Mouse (Mus musculus): ENCODE data around the gene Mymk. TPM values are rescaled to one million over a fixed set of nuclear protein-coding genes. Genes with fewer than 3 reads are reported as not detected.
A peak's percentile ranks its signal among the peaks of the same experiment; 100 is the strongest.

The Mymk gene
- polyA plus RNA-seq, 1 experiment from 2014 or later, result 0.28 TPM

- Histone ChIP-seq H3K4me3 (replicated peaks) (no peak overlapping the region), H3K27ac (peak overlapping the region; percentile 48), H3K9ac (no peak overlapping the region), H3K4me2 (no peak overlapping the region), H3K27me3 (replicated peaks) (peaks cover 13% of the 10 kb centered on the region; the same call in 1 of the 2 replicates), H3K4me1 (peaks cover 24% of the 10 kb centered on the region), H3K36me3 (no peaks in the 10 kb centered on the region), H3K9me3 (no peaks in the 10 kb centered on the region)
- ATAC-seq (ENCODE audit: insufficient read depth, low FRiP score, low read depth), result no peak
- 35% methylated on average over 2 of the region's 2 CpGs for WGBS
Observed at GRCm38 (mm10) chr2:27078312-27078711, 6.3 kb upstream of the Mymk start.

DNA sequence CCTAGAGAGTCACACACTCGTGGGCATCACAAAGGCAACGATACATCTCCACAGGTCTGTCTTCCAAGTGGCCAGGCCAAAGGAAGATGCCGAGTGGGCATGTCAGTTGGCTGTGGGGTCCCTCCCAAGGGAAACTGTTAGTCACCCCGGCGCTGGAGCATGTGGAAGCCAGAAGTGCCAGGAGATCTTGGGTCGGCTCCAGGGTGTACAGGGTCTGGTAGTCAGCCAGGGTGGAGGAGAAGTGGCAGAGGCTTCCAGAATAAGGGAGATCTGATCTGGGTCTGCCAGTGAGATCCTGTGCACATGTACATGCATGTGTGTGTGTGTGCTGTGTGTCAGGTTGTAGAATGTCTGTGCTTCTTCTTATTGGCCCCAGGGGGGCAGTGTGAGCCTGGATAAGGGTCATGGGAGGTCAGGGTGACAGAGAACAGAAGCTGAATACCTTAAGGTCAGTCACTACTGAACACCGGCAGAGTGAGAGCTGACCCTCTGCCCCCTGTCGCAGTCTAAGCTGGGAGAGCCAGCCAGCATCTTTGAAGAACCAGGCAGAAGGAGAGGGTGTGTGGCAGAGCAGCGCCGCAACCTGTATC lies 5.8 kb upstream of the Mymk start:
- no peak overlapping the region for H3K9ac ChIP-seq
- H3K4me1 ChIP-seq, result peaks cover 24% of the 10 kb centered on the region
- H3K36me3 ChIP-seq, result no peaks in the 10 kb centered on the region
- no peak overlapping the region for H3K4me2 ChIP-seq
- no peak overlapping the region; the same call in 1 of the 2 replicates for H3K27ac ChIP-seq
- no peaks in the 10 kb centered on the region for H3K9me3 ChIP-seq
- peaks cover 13% of the 10 kb centered on the region; the same call in 1 of the 2 replicates for H3K27me3 ChIP-seq (replicated peaks)
- WGBS, result 70% methylated on average over 10 of the region's 10 CpGs
- no peak overlapping the region for H3K4me3 ChIP-seq (replicated peaks)
- no peak for ATAC-seq (ENCODE audit: insufficient read depth, low FRiP score, low read depth)

DNA sequence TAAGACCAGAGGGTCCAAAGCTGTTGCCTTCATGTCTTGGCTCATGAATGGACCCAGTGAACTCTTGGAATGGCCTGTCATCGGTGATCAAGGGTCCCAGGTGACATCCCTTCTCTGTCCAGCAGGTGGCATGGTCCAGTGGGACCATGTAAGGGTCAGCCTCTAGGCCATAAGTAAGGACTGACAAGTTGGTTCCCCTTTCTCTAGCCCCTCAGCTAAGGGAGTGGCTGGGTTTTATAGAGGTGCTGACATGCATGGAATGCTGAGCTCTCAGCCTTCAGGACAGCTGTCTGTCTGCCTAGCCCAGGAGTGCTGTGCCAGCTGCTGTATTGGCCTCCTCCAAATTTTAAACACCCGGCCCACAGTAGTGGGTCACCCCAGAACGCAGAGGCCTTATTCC lies 3.5 kb upstream of the Mymk start:
- Histone ChIP-seq H3K9me3 (no peaks in the 10 kb centered on the region), H3K27me3 (replicated peaks) (peaks cover 13% of the 10 kb centered on the region; the same call in 1 of the 2 replicates), H3K27ac (no peak overlapping the region), H3K4me2 (no peak overlapping the region), H3K9ac (no peak overlapping the region), H3K36me3 (no peaks in the 10 kb centered on the region), H3K4me3 (replicated peaks) (no peak overlapping the region), H3K4me1 (peaks cover 32% of the 10 kb centered on the region)
- no peak for ATAC-seq (ENCODE audit: insufficient read depth, low FRiP score, low read depth)
- WGBS, result 66% methylated on average over 3 of the region's 3 CpGs

GRCm38 (mm10) chr2:27074804-27075203 lies 2.8 kb upstream of the Mymk start:
- no peaks in the 10 kb centered on the region for H3K9me3 ChIP-seq
- no peak overlapping the region for H3K4me3 ChIP-seq (replicated peaks)
- WGBS, result 69% methylated on average over 4 of the region's 4 CpGs
- H3K4me2 ChIP-seq, result no peak overlapping the region
- ATAC-seq (ENCODE audit: insufficient read depth, low FRiP score, low read depth), result no peak
- peaks cover 28% of the 10 kb centered on the region for H3K4me1 ChIP-seq
- H3K36me3 ChIP-seq, result no peaks in the 10 kb centered on the region
- H3K27ac ChIP-seq, result no peak overlapping the region
- peaks cover 13% of the 10 kb centered on the region; the same call in 1 of the 2 replicates for H3K27me3 ChIP-seq (replicated peaks)
- no peak overlapping the region for H3K9ac ChIP-seq

- Histone ChIP-seq H3K9ac (no peak overlapping the region), H3K4me3 (replicated peaks) (no peak overlapping the region), H3K27ac (no peak overlapping the region), H3K27me3 (replicated peaks) (peaks cover 13% of the 10 kb centered on the region; the same call in 1 of the 2 replicates), H3K9me3 (no peaks in the 10 kb centered on the region), H3K36me3 (no peaks in the 10 kb centered on the region), H3K4me2 (no peak overlapping the region), H3K4me1 (peaks cover 17% of the 10 kb centered on the region)
- no peak for ATAC-seq (ENCODE audit: insufficient read depth, low FRiP score, low read depth)
- whole genome bisulfite sequencing, result 48% methylated on average over 4 of the region's 4 CpGs
Observed at GRCm38 (mm10) chr2:27073407-27073806, 1.4 kb upstream of the Mymk start.

- Histone ChIP-seq H3K4me2 (no peak overlapping the region), H3K9me3 (no peaks in the 10 kb centered on the region), H3K36me3 (no peaks in the 10 kb centered on the region), H3K27me3 (replicated peaks) (no peaks in the 10 kb centered on the region), H3K4me1 (peaks cover 15% of the 10 kb centered on the region; the same call in 1 of the 2 replicates), H3K27ac (no peak overlapping the region; the same call in 1 of the 2 replicates), H3K4me3 (replicated peaks) (no peak overlapping the region), H3K9ac (no peak overlapping the region)
- 7% methylated on average over 4 of the region's 4 CpGs for WGBS
- peak; percentile 63 for ATAC-seq (ENCODE audit: insufficient read depth, low FRiP score, low read depth)
Observed at GRCm38 (mm10) chr2:27071137-27071536, 842 bp downstream of the Mymk start.

DNA sequence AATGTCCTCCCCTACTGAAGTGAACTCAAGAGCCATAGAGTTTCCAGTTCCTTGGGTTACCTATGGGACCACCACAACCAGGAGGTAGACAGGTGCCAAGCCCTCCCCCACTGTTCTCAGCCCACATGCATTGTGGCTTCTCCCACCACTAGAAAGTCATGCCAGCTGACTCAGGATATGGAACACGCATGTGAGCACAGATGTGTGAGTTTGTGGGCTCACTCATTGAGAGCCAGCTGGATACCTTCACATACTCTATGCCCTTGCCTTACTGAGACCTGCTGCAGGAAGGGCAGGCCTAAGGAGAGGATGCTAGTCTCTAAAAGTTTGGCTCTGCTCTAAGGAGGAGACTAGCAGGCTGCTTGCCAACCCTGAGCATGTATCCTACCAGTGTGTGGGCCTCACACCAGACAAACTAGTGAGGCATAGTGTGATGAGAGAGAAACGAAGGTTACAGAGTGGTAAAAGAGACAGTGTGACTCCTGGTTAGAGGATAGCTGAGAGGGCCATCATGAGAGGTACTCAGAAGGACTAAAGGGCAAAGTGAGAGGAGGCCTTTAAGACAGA lies 1.6 kb downstream of the Mymk start:
- no peak overlapping the region for H3K4me2 ChIP-seq
- H3K4me1 ChIP-seq, result peaks cover 15% of the 10 kb centered on the region; the same call in 1 of the 2 replicates
- H3K9ac ChIP-seq, result no peak overlapping the region
- H3K36me3 ChIP-seq, result no peaks in the 10 kb centered on the region
- no peak for ATAC-seq (ENCODE audit: insufficient read depth, low FRiP score, low read depth)
- no peaks in the 10 kb centered on the region for H3K9me3 ChIP-seq
- WGBS, result 81% methylated on average over 2 of the region's 2 CpGs
- H3K4me3 ChIP-seq (replicated peaks), result no peak overlapping the region
- no peak overlapping the region for H3K27ac ChIP-seq
- H3K27me3 ChIP-seq (replicated peaks), result no peaks in the 10 kb centered on the region

DNA sequence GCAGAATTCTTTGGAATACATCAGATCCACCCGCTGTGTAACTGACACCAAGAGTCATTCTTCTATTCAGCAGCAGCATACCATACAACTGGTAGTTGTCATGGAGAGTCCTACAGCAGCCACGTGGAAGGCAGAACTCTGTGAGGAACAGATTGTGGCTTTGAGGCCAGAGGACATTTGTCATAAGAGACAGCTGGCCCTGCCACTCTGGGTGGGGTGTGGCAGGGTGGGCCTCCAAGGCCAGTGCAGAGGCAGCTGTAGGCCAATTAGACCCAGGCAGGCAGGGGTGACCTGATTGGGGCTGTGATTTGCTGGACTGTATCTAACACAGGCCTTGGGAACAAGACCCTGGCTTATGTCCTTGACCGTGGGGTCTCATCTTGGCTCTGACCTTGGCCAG lies 2.3 kb downstream of the Mymk start:
- 0 out of 2 replicates have a peak, but pooled peaks have one; percentile 32 for ATAC-seq (ENCODE audit: insufficient read depth, low FRiP score, low read depth)
- Histone ChIP-seq H3K4me1 (0 out of 2 replicates have a peak, but pooled peaks cover 11% of the 10 kb centered on the region), H3K36me3 (no peaks in the 10 kb centered on the region), H3K9ac (no peak overlapping the region), H3K4me2 (no peak overlapping the region), H3K9me3 (no peaks in the 10 kb centered on the region), H3K27me3 (replicated peaks) (no peaks in the 10 kb centered on the region), H3K4me3 (replicated peaks) (no peak overlapping the region), H3K27ac (no peak overlapping the region)
- 47% methylated on average over 3 of the region's 3 CpGs for WGBS

GRCm38 (mm10) chr2:27067996-27068395 lies 4.0 kb downstream of the Mymk start:
- H3K4me3 ChIP-seq (replicated peaks), result no peak overlapping the region
- ATAC-seq (ENCODE audit: insufficient read depth, low FRiP score, low read depth), result no peak
- no peaks in the 10 kb centered on the region for H3K36me3 ChIP-seq
- WGBS, result 22% methylated on average over 2 of the region's 2 CpGs
- no peak overlapping the region for H3K9ac ChIP-seq
- no peak overlapping the region for H3K27ac ChIP-seq
- 0 out of 2 replicates have a peak, but pooled peaks cover 11% of the 10 kb centered on the region for H3K4me1 ChIP-seq
- no peak overlapping the region for H3K4me2 ChIP-seq
- no peaks in the 10 kb centered on the region for H3K27me3 ChIP-seq (replicated peaks)
- no peaks in the 10 kb centered on the region for H3K9me3 ChIP-seq

DNA sequence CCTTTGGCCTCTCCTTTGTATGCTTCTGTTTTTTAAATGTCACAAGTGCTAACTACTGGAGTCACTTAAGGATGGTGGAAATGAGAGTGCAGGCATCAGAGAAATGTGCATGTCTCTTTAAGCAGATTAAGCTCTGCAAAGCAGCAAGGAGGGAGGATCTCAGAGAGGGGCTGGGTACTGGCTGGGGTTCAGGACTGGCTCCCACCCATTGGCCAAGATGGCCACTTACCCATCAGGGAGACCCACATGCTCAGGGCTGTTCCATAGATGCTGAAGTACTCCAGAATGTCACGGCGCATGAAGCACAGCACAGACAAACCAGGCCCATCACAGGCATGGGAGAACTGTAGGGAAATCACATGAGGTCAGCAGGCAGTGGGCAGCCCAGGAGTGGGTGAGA lies 4.9 kb downstream of the Mymk start:
- WGBS, result 95% methylated on average over 2 of the region's 2 CpGs
- no peak overlapping the region for H3K4me2 ChIP-seq
- no peak overlapping the region for H3K9ac ChIP-seq
- H3K27me3 ChIP-seq (replicated peaks), result no peaks in the 10 kb centered on the region
- no peak overlapping the region for H3K27ac ChIP-seq
- no peaks in the 10 kb centered on the region for H3K9me3 ChIP-seq
- no peaks in the 10 kb centered on the region for H3K36me3 ChIP-seq
- no peak for ATAC-seq (ENCODE audit: insufficient read depth, low FRiP score, low read depth)
- H3K4me1 ChIP-seq, result 0 out of 2 replicates have a peak, but pooled peaks cover 11% of the 10 kb centered on the region
- no peak overlapping the region for H3K4me3 ChIP-seq (replicated peaks)

DNA sequence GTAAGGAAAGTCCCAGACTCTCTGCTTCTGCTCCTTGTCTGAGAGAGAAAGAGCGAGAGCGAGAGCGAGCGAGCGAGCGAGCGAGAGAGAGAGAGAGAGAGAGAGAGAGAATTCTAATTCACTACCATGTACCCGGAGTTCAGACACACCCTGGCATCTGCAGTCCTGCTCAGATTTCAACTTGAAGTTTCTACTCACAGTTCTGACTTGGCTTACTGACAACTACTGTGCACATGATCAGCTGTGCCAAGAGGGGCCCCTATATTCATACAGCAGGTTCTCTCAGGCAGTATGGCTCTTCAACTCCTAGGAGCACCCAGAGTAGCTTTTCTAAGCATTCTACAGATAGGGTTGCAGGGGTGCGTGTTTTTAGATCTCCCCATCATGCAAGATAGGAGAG lies 12.8 kb downstream of the Mymk start:
- Histone ChIP-seq H3K27ac (no peak overlapping the region), H3K4me2 (no peak overlapping the region), H3K27me3 (replicated peaks) (no peaks in the 10 kb centered on the region), H3K4me3 (replicated peaks) (no peak overlapping the region), H3K9ac (no peak overlapping the region), H3K9me3 (no peaks in the 10 kb centered on the region), H3K36me3 (no peaks in the 10 kb centered on the region), H3K4me1 (peaks cover 15% of the 10 kb centered on the region)
- WGBS, result 68% methylated on average over 9 of the region's 9 CpGs
- ATAC-seq (ENCODE audit: insufficient read depth, low FRiP score, low read depth), result no peak

DNA sequence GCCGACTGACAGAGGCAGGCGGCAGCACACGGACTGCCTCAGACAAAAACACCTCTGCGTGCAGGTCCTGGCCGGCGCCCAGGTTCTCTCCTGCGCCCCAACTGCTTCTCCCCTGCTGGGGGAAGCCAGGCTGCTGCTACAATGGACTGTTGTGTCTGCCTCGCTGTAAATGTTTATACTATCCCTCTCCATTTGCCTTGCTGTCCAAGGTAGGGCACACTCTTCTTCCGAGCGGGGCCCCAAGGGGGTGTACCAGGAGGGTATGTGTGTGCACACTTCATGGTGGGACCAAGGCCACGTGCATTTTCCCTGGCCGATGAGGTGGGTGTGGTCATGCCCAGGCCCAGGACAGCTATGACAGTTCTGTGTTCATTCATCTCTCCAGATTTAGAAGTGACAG lies 13.2 kb downstream of the Mymk start:
- no peak overlapping the region for H3K9ac ChIP-seq
- H3K4me1 ChIP-seq, result peaks cover 15% of the 10 kb centered on the region
- WGBS, result 21% methylated on average over 12 of the region's 12 CpGs
- H3K27me3 ChIP-seq (replicated peaks), result no peaks in the 10 kb centered on the region
- H3K4me3 ChIP-seq (replicated peaks), result no peak overlapping the region
- H3K27ac ChIP-seq, result no peak overlapping the region
- H3K9me3 ChIP-seq, result no peaks in the 10 kb centered on the region
- peak; percentile 57; the same call in 1 of the 2 replicates for ATAC-seq (ENCODE audit: insufficient read depth, low FRiP score, low read depth)
- peak overlapping the region; percentile 16; the same call in 1 of the 2 replicates for H3K4me2 ChIP-seq
- no peaks in the 10 kb centered on the region for H3K36me3 ChIP-seq

Data from stomach, embryonic 15.5 days (tissue).